Mouse (Mus musculus) liver, postnatal 0 days (tissue): ENCODE results near the gene Gm6034. TPM values are rescaled to one million over a fixed set of nuclear protein-coding genes. Genes with fewer than 3 reads are reported as not detected.
"Not testable (repeated sequence)": the region's sequence is repeated elsewhere in the genome, so short reads cannot be mapped to it uniquely, and the experiment has no call there.

ENCODE experiments used
- ATAC-seq: fragments of 200-750 bp; cut with Nextera tagmentation; 2 replicates; pipeline ENCODE4 v1.8.0; 2017; ENCODE audit warnings: mild to moderate bottlenecking, moderate library complexity
- DNase-seq: peaks from one replicate; pipeline ENCODE4 v3.0.0-alpha.2; 2016
- H3K27ac ChIP-seq: fragments of 300-500 bp; sonication (generic); 2 replicates; pipeline ENCODE4 v1.5.1; 2014; ENCODE audit warnings: antibody characterized with exemption, moderate library complexity, mild to moderate bottlenecking, low read depth
- H3K27me3 ChIP-seq: fragments of 300-500 bp; sonication (generic); 2 replicates; pipeline ENCODE4 v1.6.1; 2014; ENCODE audit warnings: low read length, control low read depth, mixed read lengths; ENCODE audit not compliant: insufficient read depth
- H3K36me3 ChIP-seq: fragments of 300-500 bp; sonication (generic); replicated peaks from 2 replicates; pipeline ENCODE4 v1.6.1; 2014; ENCODE audit warnings: mild to moderate bottlenecking, control low read depth, low read length, moderate library complexity, mixed read lengths; ENCODE audit not compliant: insufficient read depth
- H3K4me1 ChIP-seq: fragments of 300-500 bp; sonication (generic); 2 replicates; pipeline ENCODE4 v1.6.1; 2014; ENCODE audit warnings: antibody characterized with exemption, mild to moderate bottlenecking, control low read depth; ENCODE audit not compliant: insufficient read depth
- H3K4me2 ChIP-seq: fragments of 300-500 bp; sonication (generic); 2 replicates; pipeline ENCODE4 v1.6.1; 2014; ENCODE audit warnings: low read depth, mild to moderate bottlenecking, low read length, moderate library complexity, mixed read lengths
- H3K4me3 ChIP-seq: fragments of 300-500 bp; sonication (generic); 2 replicates; pipeline ENCODE4 v1.5.1; 2014; ENCODE audit warnings: low read depth, low read length
- H3K9ac ChIP-seq: fragments of 300-500 bp; sonication (generic); replicated peaks from 2 replicates; pipeline ENCODE4 v1.6.1; 2014; ENCODE audit warnings: mild to moderate bottlenecking, moderate library complexity
- H3K9me3 ChIP-seq: fragments of 300-500 bp; sonication (generic); 2 replicates; pipeline ENCODE4 v1.6.1; 2016; ENCODE audit warnings: mild to moderate bottlenecking, control low read depth, low read length, mixed read lengths
- CTCF ChIP-seq: sonication (generic); IDR thresholded peaks from 2 replicates; pipeline ENCODE4 v1.5.1; 2016; ENCODE audit warnings: antibody characterized with exemption, low read depth
- EP300 ChIP-seq: IDR thresholded peaks from 2 replicates; pipeline ENCODE4 v1.6.1; 2016; ENCODE audit warnings: antibody characterized with exemption, low read depth, mild to moderate bottlenecking
- WGBS: fragments of 180-500 bp; shearing (Covaris S2); extraction: QIAGEN DNeasy Blood & Tissue Kit; methylation state at CpG from one replicate; pipeline ENCODE4 v1.1.7; 2014; ENCODE audit not compliant: insufficient replicate concordance; 5-methylcytosine and 5-hydroxymethylcytosine counted together
- polyA plus RNA-seq: library from polyadenylated mRNA; unstranded; fragments of >200 nt; fragmentation: Nextera tagmentation; extraction: Ambion mirVana; gene quantifications from 2 replicates; pipeline ENCODE4 v1.2.1, GENCODE M21; 2015

Gene Gm6034
- polyA plus RNA-seq, 1 experiment from 2014 or later = not detected

GRCm38 (mm10) chr17:36035010-36035638, 7.6 kb upstream of the Gm6034 start:
- H3K9ac ChIP-seq, H3K27me3 ChIP-seq, H3K4me3 ChIP-seq, H3K4me2 ChIP-seq, H3K36me3 ChIP-seq, H3K9me3 ChIP-seq: not testable (repeated sequence)
- ATAC-seq (peak; percentile 83), DNase-seq (peak; percentile 63)
- Histone ChIP-seq H3K27ac (peak overlapping the region; percentile 78), H3K4me1 (peaks cover 14% of the 10 kb centered on the region)
- peak; percentile 76 for TF ChIP-seq CTCF
- WGBS = 31% methylated on average over 3 of the region's 3 CpGs

GRCm38 (mm10) chr17:36036126-36036525, 6.6 kb upstream of the Gm6034 start:
- not testable (repeated sequence) for H3K4me1 ChIP-seq, H3K4me2 ChIP-seq, H3K9ac ChIP-seq, ATAC-seq, DNase-seq, H3K27me3 ChIP-seq, H3K9me3 ChIP-seq, H3K4me3 ChIP-seq, H3K36me3 ChIP-seq
- peak overlapping the region; percentile 78 for H3K27ac ChIP-seq
- peak; percentile 21; the same call in 1 of the 2 replicates for TF ChIP-seq CTCF
- WGBS = 77% methylated on average over 13 of the region's 13 CpGs

- H3K36me3 ChIP-seq, H3K9me3 ChIP-seq, H3K27ac ChIP-seq, H3K4me2 ChIP-seq, H3K4me1 ChIP-seq, DNase-seq, ATAC-seq, H3K4me3 ChIP-seq, H3K9ac ChIP-seq, H3K27me3 ChIP-seq: not testable (repeated sequence)
- WGBS = 74% methylated on average over 2 of the region's 2 CpGs
Measured at GRCm38 (mm10) chr17:36040604-36041003, 2.2 kb upstream of the Gm6034 start.

GRCm38 (mm10) chr17:36042055-36042454, 706 bp upstream of the Gm6034 start:
- not testable (repeated sequence) for DNase-seq, H3K36me3 ChIP-seq, H3K27me3 ChIP-seq, H3K9me3 ChIP-seq, H3K4me1 ChIP-seq
- Histone ChIP-seq H3K9ac (peak overlapping the region; percentile 60), H3K4me3 (peak overlapping the region; percentile 58), H3K27ac (peak overlapping the region; percentile 52), H3K4me2 (peak overlapping the region; percentile 85)
- ATAC-seq = peak; percentile 66
- 2% methylated on average over 18 of the region's 19 CpGs for WGBS

GRCm38 (mm10) chr17:36043286-36043685, 525 bp downstream of the Gm6034 start:
- peak overlapping the region; percentile 74 for H3K27ac ChIP-seq

GRCm38 (mm10) chr17:36057927-36058326, 15.2 kb downstream of the Gm6034 start:
- not testable (repeated sequence) for H3K4me1 ChIP-seq, H3K9ac ChIP-seq, DNase-seq, H3K27me3 ChIP-seq, H3K4me3 ChIP-seq, H3K27ac ChIP-seq, ATAC-seq, H3K4me2 ChIP-seq, H3K9me3 ChIP-seq, H3K36me3 ChIP-seq
- 82% methylated on average over 23 of the region's 25 CpGs for WGBS

More at GRCm38 (mm10) chr17:36043286-36043685, 525 bp downstream of the Gm6034 start:
- H3K9ac ChIP-seq = peak overlapping the region; percentile 76
- peaks cover 7% of the 10 kb centered on the region for H3K4me1 ChIP-seq
- no peaks in the 10 kb centered on the region for H3K9me3 ChIP-seq
- peak overlapping the region; percentile 85 for H3K4me2 ChIP-seq
- no peaks in the 10 kb centered on the region for H3K27me3 ChIP-seq
- 72% methylated on average over 3 of the region's 3 CpGs for WGBS
- ATAC-seq (no peak), DNase-seq (no peak)
- TF ChIP-seq EP300 = no peak
- no peak for TF ChIP-seq CTCF
- no peaks in the 10 kb centered on the region for H3K36me3 ChIP-seq
- H3K4me3 ChIP-seq = peak overlapping the region; percentile 58

- ATAC-seq, H3K4me1 ChIP-seq, H3K27ac ChIP-seq, H3K9me3 ChIP-seq, H3K27me3 ChIP-seq, H3K4me2 ChIP-seq, H3K36me3 ChIP-seq, DNase-seq, H3K9ac ChIP-seq, H3K4me3 ChIP-seq: not testable (repeated sequence)
- 38% methylated on average over 1 of the region's 1 CpGs for WGBS
Measured at GRCm38 (mm10) chr17:36058362-36058761, 15.6 kb downstream of the Gm6034 start, which contains the start of gene Gm11127. Gene Gm11127, minus strand, starts transcription at chr17:36058371.
